25 mouse cellular contexts compared by ENCODE assay signal in genomic region chr9:45308521-45308920, GRCm38 (mm10). TPM values are rescaled to one million over a fixed set of nuclear protein-coding genes. Genes with fewer than 3 reads are reported as not detected.
"Had no signal": no experiment of that assay in that cellular context is flagged by ENCODE, and none has a peak within 500 bp of the region (broad histone marks: within the 10 kb centered on the region; RNA-seq: fewer than 3 reads in every experiment).

No protein-coding gene starts in this region.

- ATAC-seq: liver, postnatal 0 days; lung, postnatal 0 days; midbrain, embryonic 13.5 days; midbrain, embryonic 15.5 days had no signal

- H3K4me3 ChIP-seq: liver, embryonic 15.5 days; lung, embryonic 15.5 days; megakaryocyte, embryonic 14.5 days; midbrain, embryonic 13.5 days; midbrain, embryonic 15.5 days; neural tube, embryonic 12.5 days; stomach, embryonic 15.5 days had no signal

- H3K36me3 ChIP-seq: liver, embryonic 15.5 days; lung, embryonic 15.5 days; midbrain, embryonic 13.5 days; midbrain, embryonic 15.5 days; neural tube, embryonic 12.5 days; stomach, embryonic 15.5 days had no signal

- H3K27ac ChIP-seq: liver, embryonic 15.5 days; lung, embryonic 15.5 days; macrophage; midbrain, embryonic 13.5 days; midbrain, embryonic 15.5 days; neural tube, embryonic 12.5 days; stomach, embryonic 15.5 days had no signal

- DNase-seq: liver, postnatal 0 days; lung, adult 2 months; lung, postnatal 14 days; lung, postnatal 36 days; retina, postnatal 1 day; right cerebral cortex, adult 18-20 months; right cerebral cortex, postnatal 25 days; right cerebral cortex, postnatal 4 days; spleen, adult 18-20 months; thymus, adult 18-20 months; thymus, postnatal 14 days; thymus, postnatal 36 days had no signal

- H3K9ac ChIP-seq: liver, embryonic 15.5 days; liver, postnatal 0 days; lung, embryonic 15.5 days; midbrain, embryonic 13.5 days; midbrain, embryonic 15.5 days; neural tube, embryonic 12.5 days; stomach, embryonic 15.5 days had no signal

- H3K27me3 ChIP-seq: liver, embryonic 15.5 days; midbrain, embryonic 13.5 days; midbrain, embryonic 15.5 days; neural tube, embryonic 12.5 days; stomach, embryonic 15.5 days had no signal

- H3K4me2 ChIP-seq: liver, embryonic 15.5 days; lung, embryonic 15.5 days; midbrain, embryonic 11.5 days; midbrain, embryonic 13.5 days; midbrain, embryonic 15.5 days; neural tube, embryonic 12.5 days; stomach, embryonic 15.5 days had no signal

- H3K9me3 ChIP-seq: liver, embryonic 15.5 days; lung, embryonic 15.5 days; megakaryocyte, embryonic 14.5 days; midbrain, embryonic 13.5 days; midbrain, embryonic 15.5 days; neural tube, embryonic 12.5 days; stomach, embryonic 15.5 days had no signal

- H3K4me1 ChIP-seq: liver, embryonic 15.5 days; lung, embryonic 15.5 days; midbrain, embryonic 13.5 days; midbrain, embryonic 15.5 days; neural tube, embryonic 12.5 days; stomach, embryonic 15.5 days had no signal

RNA-seq across cellular contexts. Expression of gene Tmprss13, which starts 10.4 kb away (rescaled TPM):
- total RNA-seq: megakaryocyte progenitor cell, adult 5-6 weeks; monocyte, adult 5-6 weeks had no signal
- polyA plus RNA-seq: liver, embryonic 15.5 days; liver, postnatal 0 days; macrophage; midbrain, embryonic 11.5 days; midbrain, embryonic 13.5 days; midbrain, embryonic 15.5 days; midbrain, postnatal 0 days had no signal
